Mouse (Mus musculus) bone marrow, adult 2 months (tissue): ENCODE data around the gene Pagr1a.

ENCODE experiments used
- CTCF ChIP-seq: fragments of 200-500 bp; IDR thresholded peaks from 2 replicates; pipeline ENCODE4 v1.5.1; 2011; ENCODE audit warnings: low read length, control low read depth; ENCODE audit not compliant: control insufficient read depth, insufficient read depth
- POLR2A ChIP-seq: fragments of 200-500 bp; IDR thresholded peaks from 2 replicates; pipeline ENCODE4 v1.6.1; 2011; ENCODE audit warnings: low read depth, mild to moderate bottlenecking, control low read depth, low read length, borderline replicate concordance; ENCODE audit not compliant: control insufficient read depth

- TF ChIP-seq CTCF: no peak
- TF ChIP-seq POLR2A: no peak
Measured at GRCm38 (mm10) chr7:127030172-127030571, 13.0 kb upstream of the Pagr1a start.
